9 mouse cellular contexts compared by ENCODE assay signal in genomic region chr13:97598507-97599431, GRCm38 (mm10).
A peak's percentile ranks its signal among the peaks of the same experiment; 100 is the strongest.
DNase-seq lines count a peak whose midpoint lies in the region; ATAC-seq and TF ChIP-seq lines count a peak whose summit lies in the region.
"Had no signal": no experiment of that assay in that cellular context is flagged by ENCODE, and none has a peak within 500 bp of the region (broad histone marks: within the 10 kb centered on the region; RNA-seq: fewer than 3 reads in every experiment).

No protein-coding gene starts in this region.

- H3K9ac ChIP-seq in midbrain, embryonic 14.5 days (replicated peaks; ENCODE audit: low read length): no peak overlapping the region
- no peak overlapping the region for H3K9ac ChIP-seq in midbrain, embryonic 13.5 days (replicated peaks)
- no peak overlapping the region for H3K9ac ChIP-seq in kidney, postnatal 0 days (ENCODE audit: low read depth, low read length)
- no peak overlapping the region for H3K9ac ChIP-seq in neural tube, embryonic 15.5 days (replicated peaks)
- H3K9ac ChIP-seq: hindbrain, embryonic 15.5 days had no signal

- peak; percentile 13 for DNase-seq in midbrain, embryonic 14.5 days
- DNase-seq in heart, adult 8-10 months (ENCODE audit: low spot score): peak; percentile 72
- peak; percentile 98 for DNase-seq in kidney, postnatal 0 days (ENCODE audit: low spot score)
- DNase-seq in spleen, adult 12 weeks (ENCODE audit: low spot score): no peak
- DNase-seq in adrenal gland, adult 18-20 months (ENCODE audit: low spot score in 2 of 2): no peak
- DNase-seq in yolk sac, embryonic 10.5 days (ENCODE audit: low spot score): no peak

- H3K36me3 ChIP-seq in midbrain, embryonic 14.5 days (ENCODE audit: control insufficient read depth, insufficient read depth, low read length): no peaks in the 10 kb centered on the region
- no peaks in the 10 kb centered on the region for H3K36me3 ChIP-seq in midbrain, embryonic 13.5 days
- no peaks in the 10 kb centered on the region for H3K36me3 ChIP-seq in kidney, postnatal 0 days (ENCODE audit: insufficient read depth, low read length)
- H3K36me3 ChIP-seq in neural tube, embryonic 15.5 days: no peaks in the 10 kb centered on the region
- H3K36me3 ChIP-seq: hindbrain, embryonic 15.5 days had no signal

- H3K4me1 ChIP-seq in midbrain, embryonic 14.5 days (ENCODE audit: control insufficient read depth, insufficient read depth, low read length): peaks cover 3% of the 10 kb centered on the region; the same call in 1 of the 2 replicates
- peaks cover 8% of the 10 kb centered on the region for H3K4me1 ChIP-seq in midbrain, embryonic 13.5 days (replicated peaks)
- peaks cover 10% of the 10 kb centered on the region; the same call in 1 of the 2 replicates for H3K4me1 ChIP-seq in kidney, postnatal 0 days (replicated peaks; ENCODE audit: insufficient read depth, low read length)
- H3K4me1 ChIP-seq in neural tube, embryonic 15.5 days: peaks cover 18% of the 10 kb centered on the region

- no peak for ATAC-seq in midbrain, embryonic 14.5 days (ENCODE audit: low FRiP score, low TSS enrichment)
- ATAC-seq in midbrain, embryonic 13.5 days: no peak
- peak; percentile 88 for ATAC-seq in kidney, postnatal 0 days (replicated peaks; ENCODE audit: low FRiP score, low read depth)
- ATAC-seq in neural tube, embryonic 15.5 days (ENCODE audit: low FRiP score): 0 out of 2 replicates have a peak, but pooled peaks have one; percentile 31

- no peaks in the 10 kb centered on the region for H3K9me3 ChIP-seq in midbrain, embryonic 14.5 days (ENCODE audit: control insufficient read depth, low read length)
- H3K9me3 ChIP-seq in midbrain, embryonic 13.5 days: no peaks in the 10 kb centered on the region
- H3K9me3 ChIP-seq in kidney, postnatal 0 days (replicated peaks; ENCODE audit: low read length): no peaks in the 10 kb centered on the region
- no peaks in the 10 kb centered on the region for H3K9me3 ChIP-seq in neural tube, embryonic 15.5 days (replicated peaks)
- H3K9me3 ChIP-seq: hindbrain, embryonic 15.5 days had no signal

- no peak overlapping the region for H3K27ac ChIP-seq in midbrain, embryonic 14.5 days (replicated peaks; ENCODE audit: low read depth, low read length)
- no peak overlapping the region for H3K27ac ChIP-seq in midbrain, embryonic 13.5 days
- H3K27ac ChIP-seq in kidney, postnatal 0 days: peak overlapping the region; percentile 66
- peak overlapping the region; percentile 28 for H3K27ac ChIP-seq in neural tube, embryonic 15.5 days (replicated peaks)
- H3K27ac ChIP-seq: hindbrain, embryonic 15.5 days had no signal

- no peak overlapping the region for H3K4me2 ChIP-seq in midbrain, embryonic 14.5 days (ENCODE audit: low read length)
- no peak overlapping the region for H3K4me2 ChIP-seq in midbrain, embryonic 13.5 days (replicated peaks)
- 0 out of 2 replicates have a peak overlapping the region, but pooled peaks have one; percentile 11 for H3K4me2 ChIP-seq in kidney, postnatal 0 days (ENCODE audit: low read length)
- no peak overlapping the region for H3K4me2 ChIP-seq in neural tube, embryonic 15.5 days
- H3K4me2 ChIP-seq: hindbrain, embryonic 15.5 days had no signal

- TF ChIP-seq CTCF in kidney, postnatal 0 days (IDR thresholded peaks at IDR 0.05; ENCODE audit: low read depth): peak; percentile 36; the same call in 1 of the 2 replicates

- WGBS in midbrain, embryonic 14.5 days: 87% methylated on average over 15 of the region's 15 CpGs
- WGBS in midbrain, embryonic 13.5 days: 84% methylated on average over 15 of the region's 15 CpGs
- 11% methylated on average over 15 of the region's 15 CpGs for whole genome bisulfite sequencing in kidney, postnatal 0 days
- 43% methylated on average over 15 of the region's 15 CpGs for WGBS in neural tube, embryonic 15.5 days

- no peaks in the 10 kb centered on the region for H3K27me3 ChIP-seq in midbrain, embryonic 14.5 days (ENCODE audit: control insufficient read depth, insufficient read depth, low read length)
- no peaks in the 10 kb centered on the region for H3K27me3 ChIP-seq in midbrain, embryonic 13.5 days
- H3K27me3 ChIP-seq in kidney, postnatal 0 days (ENCODE audit: insufficient read depth, low read length): no peaks in the 10 kb centered on the region
- H3K27me3 ChIP-seq in neural tube, embryonic 15.5 days (replicated peaks): no peaks in the 10 kb centered on the region
- H3K27me3 ChIP-seq: hindbrain, embryonic 15.5 days had no signal

- H3K4me3 ChIP-seq in midbrain, embryonic 14.5 days (replicated peaks; ENCODE audit: low read depth, low read length): no peak overlapping the region
- no peak overlapping the region for H3K4me3 ChIP-seq in midbrain, embryonic 13.5 days (replicated peaks)
- H3K4me3 ChIP-seq in kidney, postnatal 0 days (replicated peaks; ENCODE audit: low read depth, low read length): no peak overlapping the region
- H3K4me3 ChIP-seq in neural tube, embryonic 15.5 days (replicated peaks): no peak overlapping the region
- H3K4me3 ChIP-seq: hindbrain, embryonic 15.5 days had no signal

Comparison
In these comparisons a context has a peak if more than half of its experiments do, and no peak if none do; other contexts are left out.
1. ATAC-seq: peak in kidney, postnatal 0 days (single experiment) and neural tube, embryonic 15.5 days (single experiment); none in midbrain, embryonic 14.5 days (single experiment) and midbrain, embryonic 13.5 days (single experiment).
2. DNase-seq: peak in midbrain, embryonic 14.5 days (single experiment), heart, adult 8-10 months (single experiment) and kidney, postnatal 0 days (single experiment); none in spleen, adult 12 weeks (single experiment), adrenal gland, adult 18-20 months (0 of 2) and yolk sac, embryonic 10.5 days (single experiment).
3. H3K27ac ChIP-seq: peak in kidney, postnatal 0 days (single experiment) and neural tube, embryonic 15.5 days (single experiment); none in midbrain, embryonic 14.5 days (single experiment) and midbrain, embryonic 13.5 days (single experiment).